Mouse (Mus musculus) stomach, postnatal 0 days (tissue): ENCODE data around the gene Sult3a1.

Source experiments
- CTCF ChIP-seq: IDR thresholded peaks from 2 replicates; pipeline ENCODE4 v1.5.1; 2016; ENCODE audit warnings: antibody characterized with exemption, low read depth, mild to moderate bottlenecking, moderate library complexity
- EP300 ChIP-seq: optimal IDR thresholded peaks from 2 replicates; pipeline ENCODE3; 2016; ENCODE audit warnings: antibody characterized with exemption

DNA sequence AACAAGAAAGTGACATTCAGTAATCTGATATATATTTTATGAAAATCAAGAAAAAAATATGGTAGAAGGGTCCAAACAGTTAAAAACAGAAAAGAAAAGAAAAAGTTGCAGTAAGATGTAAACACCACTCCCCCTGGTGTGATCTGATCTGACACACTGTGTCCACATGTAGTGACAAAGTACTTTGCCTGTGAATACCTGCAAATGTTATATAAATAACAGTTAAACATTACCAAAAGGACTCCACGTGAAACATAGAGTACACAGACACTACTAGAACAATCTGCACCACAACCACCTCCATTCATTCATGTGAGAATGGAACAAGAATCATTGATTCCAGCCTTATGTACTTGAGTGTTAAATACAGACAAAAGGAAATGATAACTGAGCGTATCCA, 8.5 kb downstream of the Sult3a1 start:
- TF ChIP-seq EP300 (no peak), CTCF (no peak)
